ENCODE assay signal across 8 mouse cellular contexts in genomic region chr8:84902367-84902919, GRCm38 (mm10). TPM values are rescaled to one million over a fixed set of nuclear protein-coding genes. Genes with fewer than 3 reads are reported as not detected.
A peak's percentile ranks its signal among the peaks of the same experiment; 100 is the strongest.
DNase-seq lines count a peak whose midpoint lies in the region; ATAC-seq and TF ChIP-seq lines count a peak whose summit lies in the region.

No protein-coding gene starts in this region.

- WGBS in cerebellum, adult 2 months = 5% methylated on average over 24 of the region's 24 CpGs
- WGBS in spleen, adult 2 months = 8% methylated on average over 24 of the region's 24 CpGs
- WGBS in liver, adult 2 months = 7% methylated on average over 24 of the region's 24 CpGs
- WGBS in stomach, embryonic 16.5 days = 5% methylated on average over 24 of the region's 24 CpGs

- no peaks in the 10 kb centered on the region for H3K9me3 ChIP-seq in stomach, embryonic 16.5 days (replicated peaks; ENCODE audit: control insufficient read depth, low read length)

- peak in 1 of 2 experiments; percentile 37 for DNase-seq in cerebellum, adult 2 months
- DNase-seq in cerebellum, postnatal 14 days = no peak
- no peak for DNase-seq in spleen, adult 2 months (ENCODE audit: low read depth in 1 of 2, low spot score in 2 of 2)
- no peak for DNase-seq in spleen, adult 12 weeks (ENCODE audit: low spot score)
- no peak for DNase-seq in liver, adult 2 months (ENCODE audit: extremely low read depth, low read depth, low spot score)
- DNase-seq in cerebellum, postnatal 25 days = no peak

- peak overlapping the region; percentile 88 for H3K9ac ChIP-seq in liver, adult 2 months (ENCODE audit: low read depth, low read length)
- peak overlapping the region; percentile 90 for H3K9ac ChIP-seq in stomach, embryonic 16.5 days (ENCODE audit: low read length)

- H3K27me3 ChIP-seq in cerebellum, adult 2 months (ENCODE audit: control insufficient read depth, insufficient read depth, low read length) = no peaks in the 10 kb centered on the region
- no peaks in the 10 kb centered on the region for H3K27me3 ChIP-seq in spleen, adult 2 months (ENCODE audit: control insufficient read depth, insufficient read depth, low read length)
- no peaks in the 10 kb centered on the region for H3K27me3 ChIP-seq in liver, adult 2 months (ENCODE audit: control insufficient read depth, insufficient read depth, low read length)
- no peaks in the 10 kb centered on the region for H3K27me3 ChIP-seq in stomach, embryonic 16.5 days (ENCODE audit: control insufficient read depth, insufficient read depth, low read length)

- 0 out of 2 replicates have a peak, but pooled peaks have one; percentile 5 for TF ChIP-seq CTCF in cerebellum, adult 2 months (IDR thresholded peaks at IDR 0.05; ENCODE audit: borderline replicate concordance, insufficient read depth, low read depth, low read length)
- no peak for TF ChIP-seq CTCF in spleen, adult 2 months (IDR thresholded peaks at IDR 0.05; ENCODE audit: extremely low read depth, insufficient read depth, insufficient read length, insufficient replicate concordance)
- TF ChIP-seq CTCF in liver, adult 2 months (IDR thresholded peaks at IDR 0.05; ENCODE audit: low read depth, low read length) = no peak

- ATAC-seq in stomach, embryonic 16.5 days (ENCODE audit: insufficient read depth, low FRiP score) = no peak
- no peak for ATAC-seq in megakaryocyte progenitor cell, adult 5-6 weeks (replicated peaks; ENCODE audit: poor library complexity)

- no peaks in the 10 kb centered on the region for H3K79me2 ChIP-seq in liver, adult 2 months (ENCODE audit: control insufficient read depth, insufficient read depth, low read length)

- H3K4me1 ChIP-seq in cerebellum, adult 2 months (ENCODE audit: control insufficient read depth, insufficient read depth, low read length) = peaks cover 2% of the 10 kb centered on the region; the same call in 1 of the 2 replicates
- H3K4me1 ChIP-seq in spleen, adult 2 months (ENCODE audit: control insufficient read depth, insufficient read depth, insufficient read length) = peaks cover 2% of the 10 kb centered on the region; the same call in 1 of the 2 replicates
- peaks cover 3% of the 10 kb centered on the region for H3K4me1 ChIP-seq in liver, adult 2 months (ENCODE audit: control insufficient read depth, insufficient read depth, low read length)
- peaks cover 9% of the 10 kb centered on the region; the same call in 1 of the 2 replicates for H3K4me1 ChIP-seq in stomach, embryonic 16.5 days (ENCODE audit: control insufficient read depth, insufficient read depth, low read length)

- TF ChIP-seq POLR2A in cerebellum, adult 2 months (IDR thresholded peaks at IDR 0.05; ENCODE audit: borderline replicate concordance, insufficient read depth, low read length) = no peak
- TF ChIP-seq POLR2A in spleen, adult 2 months (IDR thresholded peaks at IDR 0.05; ENCODE audit: low read depth, low read length) = no peak
- no peak for TF ChIP-seq POLR2A in liver, adult 2 months (IDR thresholded peaks at IDR 0.05; ENCODE audit: extremely low read depth, insufficient read depth, low read length)

- no peaks in the 10 kb centered on the region for H3K36me3 ChIP-seq in spleen, adult 2 months (ENCODE audit: control insufficient read depth, insufficient read depth, low read length)
- H3K36me3 ChIP-seq in liver, adult 2 months (ENCODE audit: control insufficient read depth, insufficient read depth, low read length) = no peaks in the 10 kb centered on the region
- no peaks in the 10 kb centered on the region for H3K36me3 ChIP-seq in stomach, embryonic 16.5 days (ENCODE audit: control insufficient read depth, insufficient read depth, low read length)

- peak overlapping the region; percentile 57 for H3K4me3 ChIP-seq in cerebellum, adult 2 months (replicated peaks; ENCODE audit: insufficient read depth, low read depth, low read length)
- H3K4me3 ChIP-seq in spleen, adult 2 months (ENCODE audit: extremely low read depth, insufficient read depth, insufficient read length) = peak overlapping the region; percentile 66
- H3K4me3 ChIP-seq in liver, adult 2 months (ENCODE audit: insufficient read depth, low read depth, low read length) = peak overlapping the region; percentile 94
- peak overlapping the region; percentile 67 for H3K4me3 ChIP-seq in stomach, embryonic 16.5 days (replicated peaks; ENCODE audit: low read length)

- peak overlapping the region; percentile 100 for H3K4me2 ChIP-seq in stomach, embryonic 16.5 days (ENCODE audit: low read depth, low read length)

- no peak overlapping the region for H3K27ac ChIP-seq in cerebellum, adult 2 months (ENCODE audit: insufficient read depth, low read length)
- peak overlapping the region; percentile 21; the same call in 1 of the 2 replicates for H3K27ac ChIP-seq in spleen, adult 2 months (ENCODE audit: insufficient read depth, low read length)
- H3K27ac ChIP-seq in liver, adult 2 months (replicated peaks; ENCODE audit: insufficient read depth, low read depth, low read length) = peak overlapping the region; percentile 46; the same call in 1 of the 2 replicates
- H3K27ac ChIP-seq in stomach, embryonic 16.5 days (ENCODE audit: low read length) = peak overlapping the region; percentile 84

RNA-seq across cellular contexts. Expression of gene Klf1, which starts 0.7 kb away (rescaled TPM):
- polyA plus RNA-seq in cerebellum, adult 2 months (2012; rRNA removed) = 0.31 and 0.41 TPM in 2 replicates
- 46.5 and 70.0 TPM in 2 replicates for polyA plus RNA-seq in spleen, adult 2 months (2012; rRNA removed)
- total RNA-seq in liver, adult 2 months (2014; rRNA removed) = 4.8 and 5.8 TPM in 2 replicates
- 5.2 and 6.6 TPM in 2 replicates for polyA plus RNA-seq in liver, adult 2 months (2012; rRNA removed)
- polyA plus RNA-seq in stomach, embryonic 16.5 days (2015; fragmentation: Nextera tagmentation; extraction: Ambion mirVana) = 15.7 and 18.4 TPM in 2 replicates
- total RNA-seq in megakaryocyte progenitor cell, adult 5-6 weeks (2015) = 12.3 and 22.4 TPM in 2 replicates
- 14.0 and 30.8 TPM in 2 replicates for total RNA-seq in megakaryocyte progenitor cell, adult 5-6 weeks (2017)

RNA-seq across cellular contexts. Expression of gene Dnase2a, which starts 5.9 kb away (rescaled TPM):
- polyA plus RNA-seq in cerebellum, adult 2 months (2012; rRNA removed) = 9.1 and 10.5 TPM in 2 replicates
- 43.4 and 44.9 TPM in 2 replicates for polyA plus RNA-seq in spleen, adult 2 months (2012; rRNA removed)
- 13.0 and 16.1 TPM in 2 replicates for total RNA-seq in liver, adult 2 months (2014; rRNA removed)
- 16.1 and 20.0 TPM in 2 replicates for polyA plus RNA-seq in liver, adult 2 months (2012; rRNA removed)
- polyA plus RNA-seq in stomach, embryonic 16.5 days (2015; fragmentation: Nextera tagmentation; extraction: Ambion mirVana) = 14.0 and 14.4 TPM in 2 replicates
- 16.8 and 23.7 TPM in 2 replicates for total RNA-seq in megakaryocyte progenitor cell, adult 5-6 weeks (2015)
- 52.7 and 73.5 TPM in 2 replicates for total RNA-seq in megakaryocyte progenitor cell, adult 5-6 weeks (2017)

RNA-seq across cellular contexts. Expression of gene Gcdh, which starts 8.7 kb away (rescaled TPM):
- polyA plus RNA-seq in cerebellum, adult 2 months (2012; rRNA removed) = 88.2 and 95.2 TPM in 2 replicates
- polyA plus RNA-seq in spleen, adult 2 months (2012; rRNA removed) = 44.2 and 48.3 TPM in 2 replicates
- 461 and 560 TPM in 2 replicates for total RNA-seq in liver, adult 2 months (2014; rRNA removed)
- 1,882 and 2,081 TPM in 2 replicates for polyA plus RNA-seq in liver, adult 2 months (2012; rRNA removed)
- 41.1 and 45.8 TPM in 2 replicates for polyA plus RNA-seq in stomach, embryonic 16.5 days (2015; fragmentation: Nextera tagmentation; extraction: Ambion mirVana)
- total RNA-seq in megakaryocyte progenitor cell, adult 5-6 weeks (2015) = 17.4 and 19.0 TPM in 2 replicates
- total RNA-seq in megakaryocyte progenitor cell, adult 5-6 weeks (2017) = 27.8 TPM in 2 replicates

RNA-seq across cellular contexts. Expression of gene Syce2, which starts 30.5 kb away (rescaled TPM):
- 6.0 and 7.5 TPM in 2 replicates for polyA plus RNA-seq in cerebellum, adult 2 months (2012; rRNA removed)
- polyA plus RNA-seq in spleen, adult 2 months (2012; rRNA removed) = 1.8 and 2.0 TPM in 2 replicates
- total RNA-seq in liver, adult 2 months (2014; rRNA removed) = 1.1 and 1.6 TPM in 2 replicates
- polyA plus RNA-seq in liver, adult 2 months (2012; rRNA removed) = 0.92 and 1.0 TPM in 2 replicates
- 44.9 and 49.0 TPM in 2 replicates for polyA plus RNA-seq in stomach, embryonic 16.5 days (2015; fragmentation: Nextera tagmentation; extraction: Ambion mirVana)
- total RNA-seq in megakaryocyte progenitor cell, adult 5-6 weeks (2015) = 248 and 250 TPM in 2 replicates
- total RNA-seq in megakaryocyte progenitor cell, adult 5-6 weeks (2017) = 130 and 139 TPM in 2 replicates

RNA-seq across cellular contexts. Expression of gene Mast1, which starts 34.7 kb away (rescaled TPM):
- polyA plus RNA-seq in cerebellum, adult 2 months (2012; rRNA removed) = 115 and 129 TPM in 2 replicates
- 0.70 and 0.74 TPM in 2 replicates for polyA plus RNA-seq in spleen, adult 2 months (2012; rRNA removed)
- 0.09 and 0.13 TPM in 2 replicates for total RNA-seq in liver, adult 2 months (2014; rRNA removed)
- polyA plus RNA-seq in liver, adult 2 months (2012; rRNA removed) = 0.25 and 0.43 TPM in 2 replicates
- 1.4 and 1.6 TPM in 2 replicates for polyA plus RNA-seq in stomach, embryonic 16.5 days (2015; fragmentation: Nextera tagmentation; extraction: Ambion mirVana)
- not detected in 2 replicates for total RNA-seq in megakaryocyte progenitor cell, adult 5-6 weeks (2015)
- 0.03 TPM in 1 of 2 replicates, not detected in the other for total RNA-seq in megakaryocyte progenitor cell, adult 5-6 weeks (2017)

Comparison
In these comparisons a context has a peak if more than half of its experiments do, and no peak if none do; other contexts are left out.
1. RNA of gene Gcdh, which starts 8.7 kb away (polyA plus RNA-seq): 1,882 to 2,081 TPM in liver, adult 2 months; 88.2 to 95.2 TPM in cerebellum, adult 2 months, 44.2 to 48.3 TPM in spleen, adult 2 months and 41.1 to 45.8 TPM in stomach, embryonic 16.5 days; every median in the first group is over 10 times any median in the second.
2. Peak in every context shown above with its lines, with median percentiles within 50 percentile points of each other: H3K4me3 ChIP-seq.